Mouse (Mus musculus): Measurements from ENCODE around the gene Sh2d4b.

Sh2d4b gene

DNA sequence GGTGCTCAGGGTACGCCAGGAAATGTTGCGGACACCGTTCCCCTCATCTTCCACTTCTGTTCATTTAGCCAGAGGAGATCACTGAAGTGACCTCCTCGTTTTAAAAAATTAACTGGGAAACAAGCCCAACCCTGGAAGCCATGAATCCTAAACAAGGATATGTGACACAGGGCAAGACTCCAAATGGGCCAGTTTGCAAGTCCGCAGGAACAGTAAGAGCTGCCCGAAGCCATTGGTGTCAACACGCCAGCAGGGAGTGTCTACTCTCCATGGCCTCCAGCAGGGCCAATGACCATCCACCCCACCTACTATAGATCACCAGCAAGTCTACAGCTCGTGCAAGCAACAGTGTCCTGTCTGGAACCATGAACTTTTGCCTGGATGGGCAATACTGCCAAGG is 12.7 kb upstream of the Sh2d4b start:
- DNase-seq = no peak

DNA sequence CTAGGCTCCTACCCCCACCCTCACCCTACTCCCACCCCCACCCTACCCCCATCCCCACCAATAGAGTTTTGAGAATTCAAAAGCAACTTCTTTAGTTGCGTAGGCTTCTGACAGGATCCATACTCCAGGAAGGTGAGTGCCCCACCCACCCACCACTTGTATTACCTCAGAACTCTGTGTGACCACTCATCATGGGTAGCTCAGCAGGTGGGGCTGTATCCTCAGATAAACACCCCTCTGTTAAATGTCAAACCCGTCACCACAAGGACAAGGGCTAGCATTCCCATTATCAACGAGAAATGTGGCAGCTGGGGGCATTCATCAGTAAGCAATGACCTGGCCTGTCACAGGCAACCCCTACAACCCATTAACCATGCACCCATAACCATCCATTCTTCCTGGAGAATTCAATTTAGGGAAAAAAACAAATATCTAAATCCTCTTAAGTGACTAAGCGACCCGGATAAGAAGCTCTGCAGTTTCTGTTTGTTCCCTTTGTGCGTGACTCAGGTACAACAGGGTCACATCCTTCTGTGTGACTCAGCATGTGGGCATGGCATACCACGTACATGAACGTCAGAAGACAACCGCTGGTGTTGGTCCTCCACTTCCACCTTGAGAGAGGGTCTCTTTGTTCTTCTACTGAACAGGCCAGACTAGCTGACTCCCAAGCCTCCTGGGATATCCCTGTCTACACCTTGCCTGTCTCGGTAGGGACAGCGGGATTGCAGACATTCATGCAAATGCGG is 9.4 kb upstream of the Sh2d4b start:
- no peak for DNase-seq

DNA sequence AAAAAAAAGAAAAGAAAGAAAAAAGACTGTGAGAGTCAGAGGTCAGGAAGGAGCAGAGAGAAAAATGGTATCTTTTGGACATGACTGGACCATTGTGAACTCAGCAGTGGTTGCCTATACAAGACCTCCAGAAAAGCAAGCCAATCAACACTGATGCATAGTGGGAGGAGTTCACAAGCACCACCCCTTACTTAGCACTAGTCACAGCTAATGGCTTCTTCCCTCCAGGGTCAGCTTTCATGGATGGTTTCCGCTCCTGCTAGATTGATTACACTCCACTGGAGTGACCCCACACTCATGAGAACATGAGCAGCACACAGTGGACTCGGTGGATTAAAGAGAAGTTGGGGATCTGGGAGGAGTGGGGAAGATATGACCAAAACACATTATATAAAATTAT is 7.2 kb upstream of the Sh2d4b start:
- no peak for DNase-seq

DNA sequence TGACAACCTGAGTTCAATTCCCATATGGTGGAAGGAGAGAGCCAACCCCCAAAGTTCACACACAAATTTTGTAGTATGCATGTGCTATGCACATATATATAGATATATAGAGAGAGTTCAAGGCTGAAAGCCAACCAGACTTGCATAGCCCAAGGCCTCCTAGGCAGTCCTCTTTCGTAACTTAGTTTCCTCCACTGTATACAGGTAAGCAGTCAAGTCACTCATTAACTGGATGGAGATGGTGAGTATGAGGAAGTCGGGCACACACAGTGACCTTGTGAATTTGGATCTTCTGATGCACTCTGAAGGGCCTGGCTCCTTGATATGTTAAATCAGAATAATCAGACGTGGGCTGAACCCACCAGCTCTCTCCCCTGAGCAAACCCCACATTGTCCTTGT is 4.8 kb upstream of the Sh2d4b start:
- DNase-seq = no peak

DNA sequence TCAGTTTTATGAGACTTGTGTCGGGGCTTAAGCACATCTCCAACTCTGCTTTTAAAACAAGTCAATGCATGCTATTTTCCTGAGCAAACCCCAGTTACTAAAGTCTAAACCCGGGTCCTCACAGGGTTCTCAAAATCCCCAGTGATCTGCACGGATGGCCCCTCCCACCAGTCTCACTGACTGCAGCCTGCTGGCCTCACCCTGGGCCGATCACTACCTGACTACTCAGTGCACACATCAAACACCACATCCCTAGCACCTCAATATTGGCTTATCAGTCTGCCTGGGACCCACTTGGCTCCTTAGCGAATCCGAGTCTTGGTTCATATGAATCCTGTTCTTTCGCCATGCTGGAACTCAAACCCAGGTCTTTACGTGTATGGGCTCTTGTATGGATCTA is 2.6 kb upstream of the Sh2d4b start:
- DNase-seq = no peak

DNA sequence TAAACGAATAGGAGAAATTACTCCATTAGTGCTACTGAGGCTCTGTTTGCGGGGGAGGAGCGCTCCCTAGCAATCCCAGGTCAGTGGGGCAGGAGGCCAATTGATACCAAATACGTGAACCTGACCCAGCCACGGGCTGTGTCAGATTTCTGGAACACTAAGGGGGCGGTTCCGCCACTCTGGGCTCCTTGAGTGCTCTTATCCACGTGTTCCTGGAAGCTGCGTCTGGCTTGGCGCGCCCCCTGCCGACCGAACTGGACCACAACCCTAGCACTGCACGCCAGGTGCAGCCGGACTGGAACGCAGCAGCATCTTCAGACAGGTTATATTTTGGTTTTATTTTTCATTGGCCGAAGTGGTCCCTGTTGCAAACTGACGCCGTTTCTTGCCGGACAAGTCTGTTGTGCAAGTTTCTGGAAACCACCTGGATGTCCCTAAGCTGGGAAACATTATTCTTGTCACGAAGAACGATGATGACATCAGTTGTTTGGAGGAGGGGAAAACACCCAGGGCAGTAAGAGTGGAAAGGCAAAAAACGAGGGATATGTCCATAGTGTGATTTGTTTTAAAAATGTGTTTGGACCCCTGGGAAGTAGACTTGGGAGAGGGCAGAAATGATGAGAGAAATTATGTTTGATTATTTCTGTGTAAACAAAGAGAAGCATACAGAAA is 1.6 kb upstream of the Sh2d4b start:
- peak; percentile 70 to 72 for DNase-seq

DNA sequence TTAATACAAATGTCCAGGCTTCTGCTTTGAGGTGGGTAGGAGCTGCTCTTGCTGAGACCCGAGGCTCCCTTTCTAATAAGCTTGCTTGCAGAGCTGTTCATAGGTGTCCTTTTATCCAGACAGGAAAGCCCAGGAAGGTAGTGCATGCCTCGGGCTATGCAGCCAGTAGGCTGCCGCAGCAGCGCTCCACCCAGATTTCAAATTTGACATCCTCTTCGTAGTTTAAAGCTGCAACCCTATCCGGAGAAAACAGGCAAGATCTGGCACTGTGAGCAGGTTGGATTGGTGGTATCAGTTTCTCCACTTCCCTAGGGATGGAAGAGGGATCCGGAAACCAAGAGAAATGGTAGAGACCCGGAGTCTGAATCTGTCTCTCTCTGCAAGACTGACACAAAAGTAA is 818 bp upstream of the Sh2d4b start:
- DNase-seq = no peak

DNA sequence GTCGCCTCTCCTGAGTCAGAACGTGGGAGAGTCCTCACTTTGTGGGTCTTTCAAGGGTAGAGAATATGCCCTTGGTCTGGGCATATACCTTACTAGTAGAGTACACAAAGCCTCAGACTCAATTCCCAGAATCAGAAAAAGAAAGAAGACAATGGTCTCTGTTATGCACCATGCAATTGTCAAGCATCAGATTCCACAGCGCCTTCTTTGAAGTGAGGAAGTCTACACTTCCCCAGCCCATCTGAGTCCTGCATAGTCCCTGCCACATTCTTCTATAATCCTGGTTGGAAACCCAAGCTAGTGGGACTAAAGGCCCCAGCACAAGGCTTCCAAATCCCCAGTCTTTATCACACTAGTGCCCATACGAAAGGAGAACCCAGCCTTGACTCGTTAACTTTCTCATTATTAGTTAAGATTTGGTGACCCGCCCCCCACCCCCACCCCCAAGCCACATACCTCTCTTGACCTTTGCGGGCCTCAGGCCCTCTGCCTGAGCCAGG is 690 bp downstream of the Sh2d4b start:
- DNase-seq = no peak

DNA sequence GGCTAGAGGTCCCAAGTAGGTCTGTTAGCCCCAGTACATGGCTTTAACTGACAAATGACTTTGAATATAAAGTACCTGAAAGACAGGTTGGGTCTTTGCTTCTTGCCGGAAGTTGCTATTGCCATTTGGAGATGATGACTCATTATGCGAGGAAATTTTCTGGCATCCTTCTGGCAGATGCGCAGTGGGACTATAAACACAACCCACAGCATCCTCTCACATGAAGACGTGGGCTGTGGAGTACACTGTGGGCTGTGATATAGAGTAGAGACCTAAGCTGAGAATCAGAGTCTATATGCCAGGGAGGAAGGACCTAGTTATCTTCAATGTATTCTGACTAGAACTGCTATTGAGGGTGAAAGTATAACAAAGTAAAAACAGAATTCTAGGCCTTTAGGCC is 1.6 kb downstream of the Sh2d4b start:
- no peak for DNase-seq

DNA sequence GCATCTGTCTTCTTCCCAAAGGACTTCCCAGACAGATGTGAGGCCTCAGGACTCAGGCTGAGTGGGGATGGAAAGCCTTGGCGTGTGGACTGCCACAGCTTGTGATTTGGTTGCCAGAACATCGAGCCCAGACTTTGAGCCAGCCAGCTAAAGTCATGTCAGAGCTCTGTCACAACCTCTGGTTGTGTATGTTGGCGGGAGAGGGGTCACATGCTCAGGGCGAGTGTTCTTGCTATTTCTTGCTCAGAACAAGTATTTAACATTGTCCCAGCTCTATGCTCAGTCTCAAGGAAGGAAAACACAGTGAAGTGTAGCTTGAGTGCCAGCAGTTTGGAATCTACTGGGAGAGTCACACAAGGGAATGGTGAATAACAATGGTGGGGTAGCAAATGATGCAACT is 3.4 kb downstream of the Sh2d4b start:
- no peak for DNase-seq

DNA sequence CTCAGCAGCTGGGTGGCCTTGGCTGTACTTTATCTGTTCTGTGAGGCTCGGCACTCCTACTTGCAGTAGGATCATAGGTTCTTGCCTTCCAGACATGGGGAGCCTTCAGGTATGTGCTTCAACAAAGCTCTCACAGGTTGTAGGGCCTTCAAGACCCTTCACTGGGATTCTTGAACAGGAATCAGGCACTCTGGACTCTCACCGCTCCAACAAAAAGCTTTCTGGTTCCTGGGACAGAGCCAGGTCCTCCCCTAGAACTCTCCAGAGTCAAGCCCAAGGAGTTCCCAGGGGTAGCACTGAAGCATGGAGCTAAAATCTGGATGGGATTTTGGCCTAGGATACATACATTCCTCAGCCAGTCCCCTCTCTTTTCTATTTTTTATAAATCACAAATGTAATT is 3.9 kb downstream of the Sh2d4b start:
- DNase-seq = no peak

DNA sequence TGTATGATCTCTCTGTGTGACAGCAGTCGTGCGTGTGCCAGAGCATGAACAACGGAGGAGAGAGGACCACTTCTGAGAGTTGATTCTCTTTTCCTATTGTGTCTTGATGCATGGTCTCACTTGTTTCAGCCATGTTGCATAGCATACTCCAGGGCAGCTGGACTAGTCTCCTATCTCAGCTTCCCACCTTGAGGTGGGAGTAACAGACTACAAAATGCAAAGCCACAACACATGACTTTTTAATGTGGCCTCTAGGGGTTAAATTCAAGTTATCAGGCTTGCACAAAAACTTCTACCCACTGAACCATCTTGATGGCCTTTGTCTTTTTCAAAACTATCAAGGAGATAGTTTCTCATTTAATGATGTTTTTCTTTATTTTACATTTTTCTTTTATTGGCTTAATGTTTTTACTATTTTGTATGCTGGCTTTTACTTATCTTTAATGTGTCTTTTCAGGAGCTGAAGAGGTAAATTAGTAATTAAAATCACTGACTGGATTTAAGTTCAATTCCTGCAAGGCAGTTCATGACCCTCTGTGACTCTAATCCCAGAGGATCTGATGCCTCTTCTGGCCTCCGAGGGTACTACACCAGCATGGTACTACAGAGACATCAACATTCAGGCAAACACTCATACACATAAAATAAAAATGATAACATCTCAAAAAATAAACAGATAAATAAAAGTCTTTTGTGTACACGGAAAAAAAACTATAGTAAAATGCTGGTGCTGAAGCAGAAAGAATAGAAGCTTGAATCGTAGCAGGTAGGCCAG is 6.5 kb downstream of the Sh2d4b start:
- DNase-seq = no peak

DNA sequence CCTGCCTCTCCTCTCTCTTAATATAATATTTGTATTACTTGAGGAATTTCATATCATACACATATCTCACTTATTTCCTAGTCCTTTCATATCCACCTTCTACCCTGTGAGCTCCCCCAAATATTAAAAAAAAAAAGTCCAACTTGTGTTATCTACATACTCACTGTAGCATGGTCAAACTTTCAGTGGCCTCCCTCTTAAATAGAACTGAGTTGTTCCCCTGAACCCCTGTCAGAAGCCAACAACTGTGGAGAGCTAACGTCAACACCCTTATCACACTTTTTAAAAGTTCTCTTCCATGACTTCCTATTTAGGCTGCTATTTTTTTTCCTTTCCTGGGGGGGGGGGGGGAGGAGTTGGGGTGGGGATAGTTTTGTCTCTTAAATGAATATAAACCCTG is 7.3 kb downstream of the Sh2d4b start:
- no peak for DNase-seq

DNA sequence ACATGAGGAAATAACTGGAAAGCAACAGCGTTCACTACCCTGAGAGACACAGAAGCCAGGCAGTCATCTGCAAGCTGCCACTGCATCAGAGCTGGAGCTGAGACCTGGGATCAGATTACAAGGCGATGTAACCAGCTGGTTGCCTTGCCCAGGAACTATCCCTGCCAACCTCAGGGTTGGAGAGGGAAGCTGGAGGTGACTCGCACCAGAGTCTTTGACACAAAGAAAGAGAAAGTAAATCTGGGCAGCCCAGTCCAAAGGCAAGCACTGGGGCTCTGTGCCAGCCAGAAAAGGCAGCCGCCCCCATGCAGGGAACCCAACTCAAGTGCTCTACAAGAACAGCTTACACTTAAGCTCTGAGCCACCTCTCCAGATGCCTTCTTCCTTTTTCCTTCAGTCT is 7.8 kb downstream of the Sh2d4b start:
- DNase-seq = no peak

DNA sequence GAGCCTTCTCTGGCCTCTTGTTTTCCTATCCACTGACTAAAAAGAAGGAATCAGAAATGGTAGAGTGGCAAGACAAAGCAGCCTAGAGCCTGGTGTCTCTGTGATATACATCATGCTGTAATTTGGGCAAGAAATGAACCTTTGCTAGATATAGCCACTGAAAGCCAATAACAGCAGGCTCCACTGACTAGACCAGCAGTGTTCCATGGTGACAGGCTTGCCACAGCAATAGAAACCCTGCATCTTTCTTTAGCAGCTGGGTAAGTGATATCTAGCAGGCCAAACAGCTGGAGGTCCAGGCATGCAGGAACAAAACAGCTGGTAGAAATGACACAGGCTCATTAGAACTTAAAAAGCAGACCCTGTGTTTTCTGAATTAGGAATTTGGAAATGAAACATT is 18.5 kb downstream of the Sh2d4b start:
- no peak for DNase-seq

DNA sequence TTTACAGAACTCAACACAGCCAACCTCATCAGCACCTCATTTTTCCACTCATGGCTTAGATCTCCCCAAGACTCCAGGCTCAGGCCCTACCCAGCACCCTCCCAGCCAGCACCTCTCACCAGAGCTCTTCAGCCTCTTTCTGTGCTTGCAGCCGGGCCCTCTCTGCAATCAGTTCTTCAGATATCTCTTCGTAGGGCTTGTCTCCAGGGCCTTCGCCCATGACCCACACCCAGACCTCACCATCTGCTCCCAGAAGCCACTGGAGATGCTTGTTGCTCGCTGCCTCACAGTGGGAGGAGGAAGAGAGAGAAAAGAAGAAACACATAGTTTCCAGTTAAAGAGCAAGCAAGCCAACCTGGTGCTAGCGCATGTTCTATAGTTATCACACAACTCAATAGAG is 19.1 kb downstream of the Sh2d4b start:
- DNase-seq = no peak

DNA sequence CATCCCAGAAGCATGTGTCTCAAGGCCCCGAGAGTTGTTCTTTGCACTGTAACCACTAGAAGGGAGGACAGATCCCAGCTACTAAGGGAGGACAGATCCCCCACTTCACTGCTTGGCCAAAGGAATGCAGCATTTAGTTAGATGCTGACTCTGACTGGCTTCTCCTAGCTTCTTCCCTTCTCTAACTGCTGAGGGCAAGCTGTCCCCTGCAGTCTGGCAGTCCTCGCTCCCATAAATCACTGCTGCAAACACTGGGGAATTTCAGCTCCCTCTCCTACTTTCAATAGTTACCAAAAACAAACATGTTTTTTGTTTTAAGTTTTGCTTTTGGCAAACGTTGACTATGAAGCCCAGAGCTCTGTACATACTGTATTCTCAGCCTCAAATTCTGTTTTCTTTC is 22.5 kb downstream of the Sh2d4b start:
- DNase-seq = no peak

DNA sequence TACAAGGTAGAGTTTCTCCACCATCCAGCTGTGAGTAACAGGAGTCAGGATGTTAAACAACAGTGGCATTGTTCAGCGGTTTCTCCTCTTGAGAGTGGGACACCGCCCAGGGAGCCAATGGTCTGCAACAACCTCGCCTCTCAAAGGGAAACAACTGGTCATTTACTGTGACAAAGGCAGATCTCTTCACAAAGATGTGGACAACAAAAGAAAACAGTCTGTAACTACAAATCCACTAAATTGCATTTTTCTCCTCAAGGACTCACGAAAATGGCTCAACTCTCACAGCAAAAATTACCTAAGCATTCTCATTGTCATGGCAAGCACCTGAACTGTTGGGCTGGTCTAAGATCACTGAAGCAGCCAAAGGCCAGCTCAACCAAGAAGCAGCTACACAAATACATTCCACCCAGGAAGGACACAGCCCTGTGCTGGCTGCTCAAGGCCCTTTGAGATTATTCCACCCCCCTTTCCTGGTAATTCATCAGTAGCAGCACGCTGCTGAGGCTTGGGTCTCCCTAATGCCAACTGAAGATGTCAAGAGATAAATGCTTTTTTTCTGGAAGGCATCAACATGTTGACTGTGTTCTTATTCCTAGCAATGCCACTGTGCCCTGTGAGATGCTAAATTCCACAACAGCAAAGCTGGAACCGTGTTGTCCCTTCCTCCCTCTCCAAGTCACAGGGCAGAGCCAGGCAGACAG is 28.1 kb downstream of the Sh2d4b start:
- no peak for DNase-seq

DNA sequence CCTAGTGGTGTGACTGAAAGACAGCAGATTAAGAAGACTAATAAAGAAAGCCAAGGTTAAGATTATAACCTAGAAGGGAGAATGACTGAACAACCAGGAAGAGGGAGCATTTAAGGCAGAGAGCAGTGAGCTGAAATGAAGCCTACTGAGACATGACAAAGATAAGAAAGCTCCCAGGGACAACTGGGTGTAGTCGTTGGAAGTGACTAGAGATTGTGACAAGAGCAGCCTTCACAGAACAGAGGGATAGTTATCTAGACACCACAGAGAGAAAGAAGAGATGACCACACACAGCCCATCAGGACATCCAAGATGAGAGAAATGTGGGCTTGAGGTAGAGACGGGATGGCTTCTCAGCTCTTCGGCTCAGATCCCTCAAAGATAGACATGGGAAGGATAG is 29.4 kb downstream of the Sh2d4b start:
- DNase-seq = no peak

DNA sequence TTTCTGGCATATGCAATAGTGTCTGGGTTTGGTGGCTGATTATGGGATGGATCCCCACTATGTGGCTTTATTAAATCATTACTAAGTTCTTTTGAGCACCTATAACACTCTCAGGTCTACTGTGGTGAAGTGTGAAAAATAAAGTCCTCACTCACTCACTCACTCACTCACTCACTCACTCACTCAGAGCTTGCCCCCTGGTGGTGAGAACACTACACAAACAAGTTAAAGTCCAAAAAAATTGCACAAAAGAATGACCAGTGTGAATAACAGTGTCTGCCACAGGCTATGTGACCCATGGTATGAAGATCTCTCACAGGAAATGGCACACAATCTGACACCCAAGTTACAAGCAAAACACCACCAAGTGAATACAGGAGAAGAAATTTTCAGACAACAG is 30.0 kb downstream of the Sh2d4b start:
- DNase-seq = no peak

DNA sequence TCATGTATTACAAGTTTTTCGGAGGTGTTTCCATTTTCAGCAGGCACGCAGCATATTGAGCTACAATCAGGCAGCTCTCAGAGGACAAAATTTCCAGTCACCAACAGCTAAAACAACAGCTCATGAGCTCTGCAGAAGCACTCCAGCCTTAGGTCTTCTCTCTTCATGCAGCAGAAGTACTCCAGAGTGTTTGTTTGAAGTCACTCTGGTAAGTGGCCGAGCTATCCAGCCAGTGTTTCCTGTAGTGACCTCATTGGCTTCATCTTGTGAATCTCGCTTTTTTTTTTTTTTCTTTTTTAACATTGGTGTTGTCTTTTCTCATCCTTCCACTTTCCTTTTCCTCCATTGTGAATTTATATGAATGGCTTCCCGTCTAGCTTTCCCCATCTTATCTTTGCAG is 40.1 kb downstream of the Sh2d4b start:
- DNase-seq = no peak

DNA sequence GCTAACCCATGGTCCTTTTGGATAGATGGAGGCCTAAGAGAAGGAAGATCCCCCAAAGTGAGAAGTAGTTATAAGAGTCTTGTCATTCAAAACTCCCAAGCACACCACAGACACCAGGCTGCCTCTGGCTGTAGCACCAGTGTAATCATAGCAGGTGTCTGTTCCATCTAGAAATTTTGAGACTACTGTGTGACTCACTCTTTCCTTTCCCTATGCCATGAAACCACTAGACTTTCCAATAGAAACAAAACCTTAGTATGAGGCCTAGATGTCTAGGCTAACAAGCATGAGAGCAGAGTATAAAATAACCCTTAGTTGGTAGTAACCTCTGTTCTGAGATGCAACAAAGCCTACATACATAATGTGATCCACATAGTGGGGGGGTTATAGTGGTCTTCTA is 55.7 kb downstream of the Sh2d4b start:
- no peak for DNase-seq

DNA sequence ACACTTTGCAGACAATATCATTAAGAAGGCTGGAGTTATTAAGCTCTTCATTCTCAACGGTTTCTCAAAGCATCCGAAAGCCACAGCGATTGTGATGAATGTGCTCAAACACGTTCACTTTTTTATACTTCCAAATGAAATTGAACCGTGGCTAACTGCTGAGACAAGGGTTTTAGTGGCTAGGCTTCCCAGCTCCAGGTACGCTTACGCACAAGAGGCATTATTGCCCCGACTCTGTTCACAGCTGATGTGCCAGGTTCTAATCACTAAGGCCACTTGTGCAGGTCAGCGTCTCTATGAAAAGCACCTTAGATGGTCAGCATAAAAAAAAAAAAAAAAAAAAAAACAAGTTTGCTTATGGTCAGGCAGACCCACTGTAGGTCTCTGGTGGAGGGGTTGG is 62.6 kb downstream of the Sh2d4b start:
- no peak for DNase-seq
